Mouse (Mus musculus): ENCODE measurements around the gene Kcnmb3.

Gene Kcnmb3

GRCm38 (mm10) chr3:32492097-32493090, at the start of gene Kcnmb3:
TSS of gene Kcnmb3 (minus strand) at chr3:32492231.
- DNase-seq, result no peak

- no peak for DNase-seq
These were observed 46.1 kb upstream of the Kcnmb3 start for GRCm38 (mm10) chr3:32538091-32538490.

GRCm38 (mm10) chr3:32537556-32537955, 45.5 kb upstream of the Kcnmb3 start:
- DNase-seq, result peak; percentile 29 to 48

GRCm38 (mm10) chr3:32535692-32536091, 43.7 kb upstream of the Kcnmb3 start:
- no peak for DNase-seq

- DNase-seq, result no peak
These were observed 38.0 kb upstream of the Kcnmb3 start for GRCm38 (mm10) chr3:32530041-32530440.

GRCm38 (mm10) chr3:32529303-32529898, 37.4 kb upstream of the Kcnmb3 start, which contains the start of gene Mfn1:
TSS of gene Mfn1 (plus strand) at chr3:32529465.
- DNase-seq, result peak; percentile 92 to 93

GRCm38 (mm10) chr3:32527181-32527580, 35.1 kb upstream of the Kcnmb3 start:
- DNase-seq, result no peak

- DNase-seq, result no peak
These were observed 21.5 kb upstream of the Kcnmb3 start for GRCm38 (mm10) chr3:32513528-32513927.

GRCm38 (mm10) chr3:32512686-32513284, 20.8 kb upstream of the Kcnmb3 start:
- no peak for DNase-seq

GRCm38 (mm10) chr3:32511191-32511550, 19.1 kb upstream of the Kcnmb3 start:
- DNase-seq, result peak in 1 of 2 experiments; percentile 45

- peak; percentile 95 to 97 for DNase-seq
These were observed 18.6 kb upstream of the Kcnmb3 start for GRCm38 (mm10) chr3:32510375-32511190.

GRCm38 (mm10) chr3:32509496-32510374, 17.7 kb upstream of the Kcnmb3 start, which contains the start of gene Zfp639:
TSS of gene Zfp639 (plus strand) at chr3:32510259.
- DNase-seq, result no peak

- DNase-seq, result peak; percentile 64 to 77
These were observed 16.8 kb upstream of the Kcnmb3 start for GRCm38 (mm10) chr3:32508666-32509324.

- no peak for DNase-seq
These were observed 14.6 kb upstream of the Kcnmb3 start for GRCm38 (mm10) chr3:32506366-32507225.

- DNase-seq, result no peak
These were observed 13.8 kb upstream of the Kcnmb3 start for GRCm38 (mm10) chr3:32505841-32506240.

GRCm38 (mm10) chr3:32500346-32500745, 8.3 kb upstream of the Kcnmb3 start:
- DNase-seq, result no peak

- no peak for DNase-seq
These were observed 4.7 kb upstream of the Kcnmb3 start for GRCm38 (mm10) chr3:32496711-32497070.

GRCm38 (mm10) chr3:32495856-32496710, 4.1 kb upstream of the Kcnmb3 start:
- no peak for DNase-seq
